Mouse (Mus musculus) neural tube, embryonic 12.5 days (tissue): ENCODE data around the gene Hspb7. TPM values are rescaled to one million over a fixed set of nuclear protein-coding genes. Genes with fewer than 3 reads are reported as not detected.

Experiments used
- ATAC-seq: fragments of 200-750 bp; cut with Nextera tagmentation; 2 replicates; pipeline ENCODE4 v1.8.0; 2017; ENCODE audit warnings: low read depth, mild to moderate bottlenecking, moderate TSS enrichment, moderate library complexity; ENCODE audit not compliant: low FRiP score
- H3K27ac ChIP-seq: fragments of 300-500 bp; sonication (generic); 2 replicates; pipeline ENCODE4 v1.5.1; 2016
- H3K27me3 ChIP-seq: fragments of 300-500 bp; sonication (generic); replicated peaks from 2 replicates; pipeline ENCODE4 v1.6.1; 2016; ENCODE audit warnings: mild to moderate bottlenecking
- H3K36me3 ChIP-seq: fragments of 300-500 bp; sonication (generic); 2 replicates; pipeline ENCODE4 v1.6.1; 2016; ENCODE audit warnings: mild to moderate bottlenecking
- H3K4me1 ChIP-seq: fragments of 300-500 bp; sonication (generic); 2 replicates; pipeline ENCODE4 v1.6.1; 2016
- H3K4me2 ChIP-seq: fragments of 300-500 bp; sonication (generic); replicated peaks from 2 replicates; pipeline ENCODE4 v1.6.1; 2016; ENCODE audit warnings: mild to moderate bottlenecking
- H3K4me3 ChIP-seq: fragments of 300-500 bp; sonication (generic); 2 replicates; pipeline ENCODE4 v1.5.1; 2016
- H3K9ac ChIP-seq: fragments of 300-500 bp; sonication (generic); 2 replicates; pipeline ENCODE4 v1.6.1; 2016; ENCODE audit warnings: mild to moderate bottlenecking
- H3K9me3 ChIP-seq: fragments of 300-500 bp; sonication (generic); 2 replicates; pipeline ENCODE4 v1.6.1; 2016; ENCODE audit warnings: mild to moderate bottlenecking
- WGBS: fragments of 180-500 bp; shearing (Covaris S2); methylation state at CpG from one replicate; pipeline ENCODE4 v1.1.7; 2016; 5-methylcytosine and 5-hydroxymethylcytosine counted together
- polyA plus RNA-seq: library from polyadenylated mRNA; unstranded; fragments of >200 nt; fragmentation: Nextera tagmentation; extraction: Ambion mirVana; gene quantifications from 2 replicates; pipeline ENCODE4 v1.2.1, GENCODE M21; 2016

The Hspb7 gene
- polyA plus RNA-seq, 1 experiment from 2014 or later, result not detected

- no peak overlapping the region for H3K4me3 ChIP-seq
- no peaks in the 10 kb centered on the region for H3K9me3 ChIP-seq
- H3K4me2 ChIP-seq, result no peak overlapping the region
- ATAC-seq, result no peak
- no peak overlapping the region for H3K27ac ChIP-seq
- 94% methylated on average over 14 of the region's 14 CpGs for WGBS
- peaks cover 26% of the 10 kb centered on the region for H3K4me1 ChIP-seq
- H3K27me3 ChIP-seq, result no peaks in the 10 kb centered on the region
- peaks cover 34% of the 10 kb centered on the region for H3K36me3 ChIP-seq
- no peak overlapping the region for H3K9ac ChIP-seq
Observed at GRCm38 (mm10) chr4:141456193-141456938, 35.8 kb downstream of the Hspb7 start.

GRCm38 (mm10) chr4:141458236-141458635 is 37.7 kb downstream of the Hspb7 start:
- 10% methylated on average over 7 of the region's 7 CpGs for WGBS
- H3K27ac ChIP-seq, result no peak overlapping the region
- ATAC-seq, result no peak
- no peak overlapping the region for H3K4me2 ChIP-seq
- H3K36me3 ChIP-seq, result peaks cover 35% of the 10 kb centered on the region
- no peak overlapping the region for H3K9ac ChIP-seq
- no peaks in the 10 kb centered on the region for H3K27me3 ChIP-seq
- H3K9me3 ChIP-seq, result no peaks in the 10 kb centered on the region
- H3K4me3 ChIP-seq, result no peak overlapping the region
- H3K4me1 ChIP-seq, result peaks cover 27% of the 10 kb centered on the region

- H3K36me3 ChIP-seq, result peaks cover 38% of the 10 kb centered on the region
- peaks cover 27% of the 10 kb centered on the region for H3K4me1 ChIP-seq
- no peak overlapping the region for H3K27ac ChIP-seq
- no peak for ATAC-seq
- H3K4me3 ChIP-seq, result no peak overlapping the region
- no peaks in the 10 kb centered on the region for H3K9me3 ChIP-seq
- H3K27me3 ChIP-seq, result no peaks in the 10 kb centered on the region
- WGBS, result 59% methylated on average over 3 of the region's 3 CpGs
- H3K4me2 ChIP-seq, result no peak overlapping the region
- H3K9ac ChIP-seq, result no peak overlapping the region
Observed at GRCm38 (mm10) chr4:141458888-141459287, 38.3 kb downstream of the Hspb7 start.

- no peak for ATAC-seq
- WGBS, result 92% methylated on average over 9 of the region's 9 CpGs
- H3K27ac ChIP-seq, result no peak overlapping the region
- H3K4me2 ChIP-seq, result no peak overlapping the region
- peaks cover 45% of the 10 kb centered on the region for H3K36me3 ChIP-seq
- H3K9ac ChIP-seq, result no peak overlapping the region
- peaks cover 27% of the 10 kb centered on the region for H3K4me1 ChIP-seq
- no peaks in the 10 kb centered on the region for H3K27me3 ChIP-seq
- no peaks in the 10 kb centered on the region for H3K9me3 ChIP-seq
- H3K4me3 ChIP-seq, result no peak overlapping the region
Observed at GRCm38 (mm10) chr4:141459766-141460165, 39.2 kb downstream of the Hspb7 start.

- no peak overlapping the region for H3K4me2 ChIP-seq
- peaks cover 48% of the 10 kb centered on the region for H3K36me3 ChIP-seq
- no peaks in the 10 kb centered on the region for H3K9me3 ChIP-seq
- H3K4me1 ChIP-seq, result peaks cover 27% of the 10 kb centered on the region
- 93% methylated on average over 4 of the region's 4 CpGs for WGBS
- no peak for ATAC-seq
- H3K27ac ChIP-seq, result no peak overlapping the region
- no peaks in the 10 kb centered on the region for H3K27me3 ChIP-seq
- no peak overlapping the region for H3K4me3 ChIP-seq
- no peak overlapping the region for H3K9ac ChIP-seq
Observed at GRCm38 (mm10) chr4:141460481-141460880, 39.9 kb downstream of the Hspb7 start.

GRCm38 (mm10) chr4:141461088-141461487 is 40.5 kb downstream of the Hspb7 start:
- H3K4me1 ChIP-seq, result peaks cover 27% of the 10 kb centered on the region
- H3K4me3 ChIP-seq, result no peak overlapping the region
- no peak overlapping the region for H3K9ac ChIP-seq
- no peak overlapping the region for H3K4me2 ChIP-seq
- WGBS, result 47% methylated on average over 12 of the region's 12 CpGs
- no peaks in the 10 kb centered on the region for H3K9me3 ChIP-seq
- no peaks in the 10 kb centered on the region for H3K27me3 ChIP-seq
- peaks cover 54% of the 10 kb centered on the region for H3K36me3 ChIP-seq
- peak; percentile 34; the same call in 1 of the 2 replicates for ATAC-seq
- no peak overlapping the region for H3K27ac ChIP-seq

GRCm38 (mm10) chr4:141461576-141461975 is 41.0 kb downstream of the Hspb7 start:
- H3K9me3 ChIP-seq, result no peaks in the 10 kb centered on the region
- no peak overlapping the region for H3K4me3 ChIP-seq
- no peak overlapping the region for H3K9ac ChIP-seq
- no peak for ATAC-seq
- no peak overlapping the region for H3K4me2 ChIP-seq
- WGBS, result 88% methylated on average over 12 of the region's 12 CpGs
- peaks cover 27% of the 10 kb centered on the region for H3K4me1 ChIP-seq
- peaks cover 57% of the 10 kb centered on the region for H3K36me3 ChIP-seq
- H3K27me3 ChIP-seq, result no peaks in the 10 kb centered on the region
- no peak overlapping the region for H3K27ac ChIP-seq

- no peak for ATAC-seq
- H3K27me3 ChIP-seq, result no peaks in the 10 kb centered on the region
- H3K4me2 ChIP-seq, result no peak overlapping the region
- H3K27ac ChIP-seq, result no peak overlapping the region
- H3K9ac ChIP-seq, result no peak overlapping the region
- H3K36me3 ChIP-seq, result peaks cover 73% of the 10 kb centered on the region
- WGBS, result 87% methylated on average over 14 of the region's 14 CpGs
- H3K4me3 ChIP-seq, result no peak overlapping the region
- H3K9me3 ChIP-seq, result no peaks in the 10 kb centered on the region
- peaks cover 18% of the 10 kb centered on the region for H3K4me1 ChIP-seq
Observed at GRCm38 (mm10) chr4:141463472-141463871, 42.9 kb downstream of the Hspb7 start.

- Histone ChIP-seq H3K4me3 (no peak overlapping the region), H3K9me3 (no peaks in the 10 kb centered on the region), H3K4me1 (peaks cover 13% of the 10 kb centered on the region), H3K27me3 (no peaks in the 10 kb centered on the region), H3K9ac (no peak overlapping the region), H3K36me3 (peaks cover 84% of the 10 kb centered on the region), H3K4me2 (no peak overlapping the region), H3K27ac (no peak overlapping the region)
- no peak for ATAC-seq
- 77% methylated on average over 16 of the region's 16 CpGs for WGBS
Observed at GRCm38 (mm10) chr4:141464722-141465121, 44.1 kb downstream of the Hspb7 start.

- Histone ChIP-seq H3K9ac (no peak overlapping the region), H3K4me1 (peaks cover 8% of the 10 kb centered on the region), H3K9me3 (no peaks in the 10 kb centered on the region), H3K36me3 (peaks cover 91% of the 10 kb centered on the region), H3K27ac (no peak overlapping the region), H3K4me3 (no peak overlapping the region), H3K4me2 (no peak overlapping the region), H3K27me3 (no peaks in the 10 kb centered on the region)
- ATAC-seq, result no peak
- WGBS, result 94% methylated on average over 34 of the region's 34 CpGs
Observed at GRCm38 (mm10) chr4:141465512-141466288, 45.1 kb downstream of the Hspb7 start.

- 91% methylated on average over 16 of the region's 16 CpGs for WGBS
- Histone ChIP-seq H3K27me3 (no peaks in the 10 kb centered on the region), H3K4me3 (no peak overlapping the region), H3K36me3 (peaks cover 98% of the 10 kb centered on the region), H3K4me1 (peaks cover 2% of the 10 kb centered on the region; the same call in 1 of the 2 replicates), H3K4me2 (no peak overlapping the region), H3K9ac (no peak overlapping the region), H3K9me3 (no peaks in the 10 kb centered on the region), H3K27ac (no peak overlapping the region)
- ATAC-seq, result no peak
Observed at GRCm38 (mm10) chr4:141466289-141466795, 45.8 kb downstream of the Hspb7 start.

GRCm38 (mm10) chr4:141466844-141467580 is 46.4 kb downstream of the Hspb7 start:
- Histone ChIP-seq H3K36me3 (peaks cover 99% of the 10 kb centered on the region), H3K27me3 (no peaks in the 10 kb centered on the region), H3K27ac (no peak overlapping the region), H3K4me3 (no peak overlapping the region), H3K4me1 (no peaks in the 10 kb centered on the region), H3K4me2 (no peak overlapping the region), H3K9me3 (no peaks in the 10 kb centered on the region), H3K9ac (no peak overlapping the region)
- ATAC-seq, result no peak
- 86% methylated on average over 15 of the region's 15 CpGs for WGBS
